Mouse (Mus musculus): ENCODE measurements around the gene Mpdz.
A peak's percentile ranks its signal among the peaks of the same experiment; 100 is the strongest.

The Mpdz gene

GRCm38 (mm10) chr4:81283081-81283480, 159.5 kb downstream of the Mpdz start:
- no peak for DNase-seq (ENCODE audit: low spot score in 2 of 2)

GRCm38 (mm10) chr4:81280098-81280497, 162.5 kb downstream of the Mpdz start:
- no peak for DNase-seq (ENCODE audit: low spot score in 2 of 2)

- peak in 1 of 2 experiments; percentile 5 for DNase-seq (ENCODE audit: low spot score in 2 of 2)
Observed at GRCm38 (mm10) chr4:81279451-81279850, 163.2 kb downstream of the Mpdz start.

- no peak for DNase-seq (ENCODE audit: low spot score in 2 of 2)
Observed at GRCm38 (mm10) chr4:81275957-81276715, 166.5 kb downstream of the Mpdz start.

GRCm38 (mm10) chr4:81273067-81273466, 169.5 kb downstream of the Mpdz start:
- DNase-seq (ENCODE audit: low spot score in 2 of 2), result no peak

- DNase-seq (ENCODE audit: low spot score in 2 of 2), result no peak
Observed at GRCm38 (mm10) chr4:81252859-81253780, 189.5 kb downstream of the Mpdz start.

GRCm38 (mm10) chr4:81252334-81252733, 190.3 kb downstream of the Mpdz start:
- DNase-seq (ENCODE audit: low spot score in 2 of 2), result no peak

- peak; percentile 32 to 51 for DNase-seq (ENCODE audit: low spot score in 2 of 2)
Observed at GRCm38 (mm10) chr4:81251934-81252333, 190.7 kb downstream of the Mpdz start.

GRCm38 (mm10) chr4:81249245-81249644, 193.4 kb downstream of the Mpdz start:
- no peak for DNase-seq (ENCODE audit: low spot score in 2 of 2)

- DNase-seq (ENCODE audit: low spot score in 2 of 2), result no peak
Observed at GRCm38 (mm10) chr4:81236227-81236626, 206.4 kb downstream of the Mpdz start.
